Mouse (Mus musculus) hindbrain, embryonic 14.5 days (tissue): ENCODE measurements at regions not wholly inside any gene's neighbourhood (a gene's known extent, or its start where the extent isn't known, plus 50 kb on each side); places are given as distances from the start of the nearest gene placed in this dataset.

Experiments
- ATAC-seq: fragments of 200-750 bp; cut with Nextera tagmentation; 2 replicates; pipeline ENCODE4 v1.8.0; 2017; ENCODE audit warnings: moderate number of reproducible peaks, mild to moderate bottlenecking, moderate TSS enrichment, moderate library complexity; ENCODE audit not compliant: low FRiP score
- DNase-seq: peaks from one replicate; pipeline ENCODE4 v3.0.0-alpha.2; 2015; ENCODE audit warnings: low spot score
- H3K27ac ChIP-seq: fragments of 300-500 bp; sonication (generic); 2 replicates; pipeline ENCODE4 v1.5.1; 2014; ENCODE audit warnings: mild to moderate bottlenecking, moderate library complexity
- H3K27me3 ChIP-seq: fragments of 300-500 bp; sonication (generic); 2 replicates; pipeline ENCODE4 v1.6.1; 2014; ENCODE audit warnings: mild to moderate bottlenecking, low read length, mixed read lengths; ENCODE audit not compliant: control insufficient read depth, insufficient read depth
- H3K36me3 ChIP-seq: fragments of 300-500 bp; sonication (generic); replicated peaks from 2 replicates; pipeline ENCODE4 v1.6.1; 2014; ENCODE audit not compliant: control insufficient read depth, insufficient read depth
- H3K4me1 ChIP-seq: fragments of 300-500 bp; sonication (generic); replicated peaks from 2 replicates; pipeline ENCODE4 v1.6.1; 2014; ENCODE audit warnings: antibody characterized with exemption, low read length, mixed read lengths; ENCODE audit not compliant: control insufficient read depth, insufficient read depth
- H3K4me2 ChIP-seq: fragments of 300-500 bp; sonication (generic); replicated peaks from 2 replicates; pipeline ENCODE4 v1.6.1; 2014; ENCODE audit warnings: mild to moderate bottlenecking, moderate library complexity
- H3K4me3 ChIP-seq: fragments of 300-500 bp; sonication (generic); replicated peaks from 2 replicates; pipeline ENCODE4 v1.5.1; 2014; ENCODE audit warnings: mild to moderate bottlenecking, low read length
- H3K9ac ChIP-seq: fragments of 300-500 bp; sonication (generic); 2 replicates; pipeline ENCODE4 v1.6.1; 2014
- H3K9me3 ChIP-seq: fragments of 300-500 bp; sonication (generic); 2 replicates; pipeline ENCODE4 v1.6.1; 2016; ENCODE audit warnings: low read length; ENCODE audit not compliant: control insufficient read depth
- WGBS: fragments of 180-500 bp; shearing (Covaris S2); extraction: QIAGEN DNeasy Blood & Tissue Kit; methylation state at CpG from one replicate; pipeline ENCODE4 v1.1.7; 2014; 5-methylcytosine and 5-hydroxymethylcytosine counted together

- 88% methylated on average over 1 of the region's 1 CpGs for WGBS
- Histone ChIP-seq H3K4me1 (no peaks in the 10 kb centered on the region), H3K27ac (no peak overlapping the region), H3K4me2 (no peak overlapping the region), H3K36me3 (no peaks in the 10 kb centered on the region), H3K4me3 (no peak overlapping the region), H3K9me3 (no peaks in the 10 kb centered on the region), H3K27me3 (peaks cover 5% of the 10 kb centered on the region; the same call in 1 of the 2 replicates), H3K9ac (no peak overlapping the region)
- no peak for ATAC-seq
- DNase-seq = no peak
Measured at GRCm38 (mm10) chrX:142600782-142601181, 80.4 kb upstream of the Tmem164 start.

- Histone ChIP-seq H3K4me2 (no peak overlapping the region), H3K4me1 (no peaks in the 10 kb centered on the region), H3K27me3 (0 out of 2 replicates have a peak, but pooled peaks cover 4% of the 10 kb centered on the region), H3K36me3 (no peaks in the 10 kb centered on the region), H3K27ac (no peak overlapping the region), H3K9me3 (no peaks in the 10 kb centered on the region), H3K4me3 (no peak overlapping the region), H3K9ac (no peak overlapping the region)
- DNase-seq (no peak), ATAC-seq (no peak)
- 74% methylated on average over 3 of the region's 3 CpGs for WGBS
Measured at GRCm38 (mm10) chrX:142605088-142605487, 76.1 kb upstream of the Tmem164 start.

- no peak overlapping the region for H3K27ac ChIP-seq
- 84% methylated on average over 8 of the region's 8 CpGs for WGBS
- H3K27me3 ChIP-seq = 0 out of 2 replicates have a peak, but pooled peaks cover 4% of the 10 kb centered on the region
Measured at GRCm38 (mm10) chrX:142606595-142607205, 74.5 kb upstream of the Tmem164 start.

GRCm38 (mm10) chrX:142616189-142616872 lies 64.9 kb upstream of the Tmem164 start:
- Histone ChIP-seq H3K4me3 (no peak overlapping the region), H3K4me1 (no peaks in the 10 kb centered on the region), H3K9me3 (no peaks in the 10 kb centered on the region), H3K4me2 (no peak overlapping the region), H3K36me3 (no peaks in the 10 kb centered on the region), H3K9ac (no peak overlapping the region), H3K27me3 (no peaks in the 10 kb centered on the region), H3K27ac (no peak overlapping the region)
- 88% methylated on average over 11 of the region's 11 CpGs for WGBS
- DNase-seq = no peak
- no peak for ATAC-seq

More at GRCm38 (mm10) chrX:142606595-142607205, 74.5 kb upstream of the Tmem164 start:
- Histone ChIP-seq H3K9ac (no peak overlapping the region), H3K36me3 (no peaks in the 10 kb centered on the region), H3K4me2 (no peak overlapping the region), H3K4me1 (no peaks in the 10 kb centered on the region), H3K9me3 (no peaks in the 10 kb centered on the region), H3K4me3 (no peak overlapping the region)
- DNase-seq (no peak), ATAC-seq (no peak)

- Histone ChIP-seq H3K36me3 (no peaks in the 10 kb centered on the region), H3K4me3 (no peak overlapping the region), H3K9ac (no peak overlapping the region), H3K27me3 (no peaks in the 10 kb centered on the region), H3K4me1 (no peaks in the 10 kb centered on the region), H3K9me3 (no peaks in the 10 kb centered on the region), H3K27ac (no peak overlapping the region), H3K4me2 (no peak overlapping the region)
- ATAC-seq = no peak
- WGBS = 69% methylated on average over 1 of the region's 1 CpGs
- no peak for DNase-seq
Measured at GRCm38 (mm10) chrX:142618389-142618788, 62.8 kb upstream of the Tmem164 start.

- no peak overlapping the region for H3K4me2 ChIP-seq
- H3K4me3 ChIP-seq = no peak overlapping the region
- H3K27ac ChIP-seq = no peak overlapping the region
- no peaks in the 10 kb centered on the region for H3K9me3 ChIP-seq
- WGBS = 60% methylated on average over 2 of the region's 2 CpGs
- H3K4me1 ChIP-seq = no peaks in the 10 kb centered on the region
- no peak for DNase-seq
- H3K9ac ChIP-seq = no peak overlapping the region
- no peaks in the 10 kb centered on the region for H3K27me3 ChIP-seq
- no peaks in the 10 kb centered on the region for H3K36me3 ChIP-seq
- ATAC-seq = no peak
Measured at GRCm38 (mm10) chrX:142623359-142623758, 57.8 kb upstream of the Tmem164 start.

GRCm38 (mm10) chrX:142623882-142624281 lies 57.3 kb upstream of the Tmem164 start:
- 61% methylated on average over 2 of the region's 2 CpGs for WGBS
- Histone ChIP-seq H3K9me3 (no peaks in the 10 kb centered on the region), H3K4me3 (no peak overlapping the region), H3K36me3 (no peaks in the 10 kb centered on the region), H3K27me3 (no peaks in the 10 kb centered on the region), H3K4me2 (no peak overlapping the region), H3K4me1 (no peaks in the 10 kb centered on the region), H3K9ac (no peak overlapping the region), H3K27ac (no peak overlapping the region)
- ATAC-seq = no peak
- DNase-seq = no peak
